Mouse (Mus musculus) neural tube, embryonic 10.5 days (tissue): ENCODE measurements around the gene Bag6.

Source experiments
- DNase-seq: peaks from one replicate; pipeline ENCODE4 v3.0.0-alpha.2; 2017; ENCODE audit warnings: low spot score; ENCODE audit errors: extremely low spot score

The Bag6 gene

DNA sequence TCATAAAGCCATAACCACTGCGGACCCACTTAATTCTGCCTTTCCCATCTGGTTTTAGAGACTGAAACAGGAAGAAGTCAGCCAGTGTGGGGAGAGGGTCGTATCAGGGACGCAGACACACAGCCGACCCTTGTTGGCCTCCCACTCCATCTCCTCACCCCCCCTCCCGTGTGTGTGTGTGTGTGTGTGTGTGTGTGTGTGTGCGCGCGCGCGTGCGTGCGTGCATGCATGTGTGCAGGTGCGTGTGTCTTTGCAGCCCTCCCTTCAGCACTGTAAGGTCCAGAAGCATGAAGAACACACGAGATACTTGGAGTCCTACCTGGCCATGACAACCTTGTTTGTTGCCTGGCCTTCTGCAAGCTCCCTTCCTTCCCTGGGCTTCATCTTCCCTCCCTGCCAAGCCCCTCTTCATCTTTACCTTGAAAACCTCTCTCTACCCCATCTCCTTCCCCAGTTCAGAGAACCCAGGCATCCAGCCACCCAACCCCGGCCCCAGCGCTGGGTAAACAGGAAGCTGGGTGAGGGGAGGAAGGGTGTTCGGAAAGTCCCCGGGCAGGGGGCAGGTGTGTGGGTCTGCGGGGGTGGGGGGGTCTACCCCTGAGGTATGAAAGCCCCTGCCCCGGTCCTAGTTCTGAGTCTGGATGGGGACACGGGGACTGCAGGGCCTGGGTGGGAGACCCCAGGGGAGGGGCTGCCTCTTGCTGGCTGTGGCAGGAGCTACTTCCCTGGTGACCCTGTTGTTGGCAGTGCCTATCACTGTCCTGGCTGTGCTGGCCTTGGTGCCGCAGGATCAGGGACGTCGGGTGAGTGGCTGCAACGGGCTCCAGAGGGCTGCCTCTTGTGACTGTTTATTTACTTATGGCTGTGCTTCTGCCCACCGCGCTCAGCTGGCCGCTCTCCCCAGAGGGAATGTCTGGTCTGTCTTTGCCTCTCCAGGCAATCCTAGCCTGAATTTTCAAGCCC is 59.2 kb downstream of the Bag6 start, which contains the start of gene Ltb:
Gene Ltb, plus strand, starts transcription at position 559 of the 963 bp plus-strand sequence.
- DNase-seq = no peak

GRCm38 (mm10) chr17:35194844-35195630 is 60.1 kb downstream of the Bag6 start:
- no peak for DNase-seq

- DNase-seq = peak; percentile 83
These were observed 60.8 kb downstream of the Bag6 start for GRCm38 (mm10) chr17:35195631-35196320.

DNA sequence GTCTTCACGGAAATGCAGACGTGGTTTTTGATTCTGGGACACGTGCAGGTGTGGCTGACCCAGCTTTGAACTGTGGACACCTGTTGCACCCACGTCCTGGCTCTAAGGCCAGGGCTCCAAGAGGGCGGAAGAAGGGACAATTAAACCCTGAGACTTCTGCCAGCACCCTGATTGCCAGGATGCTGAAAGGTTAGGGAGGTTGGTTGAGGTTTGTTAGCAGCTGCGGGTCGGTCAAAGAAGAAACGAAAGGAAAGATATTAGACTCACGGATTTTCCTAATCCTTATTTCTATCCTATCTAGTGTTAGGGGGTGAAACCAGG is 61.3 kb downstream of the Bag6 start:
- DNase-seq = no peak
